Mouse (Mus musculus): ENCODE results near the gene Scnm1. TPM values are rescaled to one million over a fixed set of nuclear protein-coding genes. Genes with fewer than 3 reads are reported as not detected.

Scnm1 gene
- 135 and 140 TPM in 2 replicates for polyA plus RNA-seq (2012; rRNA removed)

DNA sequence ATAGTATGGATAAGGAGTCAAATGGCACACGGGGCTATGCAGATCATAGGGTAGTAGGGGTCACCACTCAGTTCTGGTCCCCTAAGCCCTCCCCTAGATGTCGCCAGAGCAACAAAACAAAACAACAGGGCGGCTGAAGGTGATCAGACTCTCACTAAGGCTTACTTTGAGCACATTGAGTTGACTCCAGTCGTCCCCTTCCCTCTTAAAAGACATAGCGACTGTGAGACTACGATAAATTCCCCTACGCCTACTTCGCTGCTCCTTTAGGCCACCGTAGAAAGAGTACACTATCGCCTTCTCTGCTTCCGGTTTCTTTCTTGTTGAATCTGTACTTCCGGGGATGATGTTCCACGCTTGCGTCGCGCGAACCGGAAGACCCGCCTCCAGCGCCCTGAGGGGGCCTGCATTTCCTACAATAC is at the start of gene Scnm1, which contains the start of gene Lysmd1:
Gene Scnm1 (minus strand): TSS at position 332 of the 422 bp plus-strand sequence.
Gene Lysmd1 (plus strand): TSS at position 409 of the 422 bp plus-strand sequence.

DNA sequence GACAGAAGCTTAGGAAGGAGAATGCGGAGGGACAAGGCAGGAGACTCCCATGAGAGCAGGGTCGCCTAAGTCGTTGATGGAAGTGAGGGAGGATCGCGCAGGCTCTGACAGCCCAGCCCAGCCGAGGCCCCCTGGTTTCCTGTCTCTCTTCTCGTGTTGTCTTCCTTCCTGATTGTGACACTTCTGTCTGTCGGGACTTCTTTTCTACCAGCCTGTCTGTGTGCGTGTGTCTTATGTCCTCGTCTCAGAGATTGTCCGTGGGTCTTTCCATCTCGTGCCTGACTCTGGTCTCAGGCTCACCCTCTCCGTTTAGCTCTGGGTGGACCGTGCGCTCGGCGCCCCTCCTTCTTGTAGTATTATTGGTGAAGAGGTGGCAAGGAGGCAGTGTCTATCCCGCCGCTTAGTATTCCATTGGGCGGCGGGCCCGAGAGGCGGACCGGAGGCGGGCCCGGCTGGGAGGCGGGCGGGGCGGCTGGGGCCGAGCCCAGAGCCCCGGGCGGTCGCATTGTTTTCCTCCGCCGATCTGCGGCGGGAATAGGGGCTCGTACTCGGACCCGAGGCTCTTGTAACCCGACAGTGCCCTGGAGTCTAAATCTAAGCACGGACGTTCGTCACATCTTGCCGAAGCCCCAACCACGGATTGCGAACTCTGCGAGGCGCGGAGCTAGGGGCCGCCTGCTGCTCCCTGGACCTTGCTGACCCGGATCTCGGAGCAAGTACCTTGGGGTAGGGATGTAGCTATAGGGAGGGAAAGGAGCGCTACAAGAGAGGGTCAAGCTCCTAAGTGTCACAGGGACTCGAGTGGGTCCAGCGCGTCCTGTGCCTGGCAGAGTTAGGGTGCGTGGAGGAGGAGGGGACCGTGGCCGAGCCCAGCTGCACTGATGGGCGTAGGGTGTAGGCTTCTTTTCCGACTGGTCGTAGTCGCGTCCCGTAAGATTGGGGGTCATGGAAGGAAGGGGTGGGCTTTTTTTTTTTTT is 26.5 kb upstream of the Scnm1 start, which contains the start of gene Sema6c:
Gene Sema6c (plus strand): TSS at position 471 of the 977 bp plus-strand sequence.

DNA sequence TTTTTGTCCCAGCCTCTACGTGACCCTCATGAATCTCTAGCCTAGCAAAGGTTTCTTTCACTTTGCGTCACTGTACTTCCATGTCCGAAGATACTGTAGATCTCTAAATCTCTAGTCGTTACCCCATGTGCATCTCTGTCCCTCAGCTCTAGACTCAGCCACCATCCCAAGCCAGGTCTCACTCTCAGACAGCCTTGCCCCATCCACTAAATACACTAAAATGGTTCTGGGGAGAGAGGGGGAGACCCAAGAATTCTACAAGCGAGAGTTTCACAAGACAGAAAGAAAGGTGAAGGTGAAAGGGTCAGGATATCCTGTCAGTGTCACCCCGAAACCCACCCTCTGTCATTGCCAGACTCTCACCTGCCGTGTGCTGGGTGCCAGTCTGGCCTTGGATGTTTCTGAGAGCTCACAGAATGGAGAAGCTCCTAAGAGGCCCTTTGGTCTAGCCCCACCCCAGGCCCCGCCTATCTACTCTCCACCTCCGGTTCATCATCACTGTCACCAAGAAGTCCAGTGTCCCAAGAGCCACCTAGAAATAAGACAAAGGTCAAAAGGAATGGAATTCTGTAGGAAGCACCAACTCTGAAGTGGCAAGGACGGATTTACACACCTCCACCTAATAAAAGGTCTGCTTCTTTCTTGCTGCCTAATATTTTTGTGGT is 8.3 kb upstream of the Scnm1 start, which contains the start of gene Tnfaip8l2:
Gene Tnfaip8l2 (minus strand): TSS at position 409 of the 665 bp plus-strand sequence.

DNA sequence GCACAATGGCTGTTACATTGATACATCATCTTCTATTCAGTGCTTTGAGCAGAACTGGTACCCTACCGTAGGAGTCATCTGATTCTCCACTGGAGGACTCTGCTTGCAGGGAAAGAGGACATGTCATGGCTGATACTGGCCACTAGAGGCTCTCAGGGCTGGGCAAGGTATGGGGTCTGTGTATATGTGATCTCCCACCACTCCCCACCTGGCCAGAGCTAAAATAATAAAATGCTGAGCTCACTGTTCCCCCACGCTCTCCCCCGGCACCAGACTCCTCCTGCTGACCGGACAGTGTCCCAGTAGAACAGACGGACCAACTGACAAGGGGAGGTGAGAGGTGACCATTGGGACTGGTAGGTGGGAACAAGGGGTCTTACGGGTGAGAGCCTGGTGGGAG is 9.6 kb downstream of the Scnm1 start, which contains the start of gene Tmod4:
Gene Tmod4 (plus strand): TSS at position 231 of the 400 bp plus-strand sequence.

DNA sequence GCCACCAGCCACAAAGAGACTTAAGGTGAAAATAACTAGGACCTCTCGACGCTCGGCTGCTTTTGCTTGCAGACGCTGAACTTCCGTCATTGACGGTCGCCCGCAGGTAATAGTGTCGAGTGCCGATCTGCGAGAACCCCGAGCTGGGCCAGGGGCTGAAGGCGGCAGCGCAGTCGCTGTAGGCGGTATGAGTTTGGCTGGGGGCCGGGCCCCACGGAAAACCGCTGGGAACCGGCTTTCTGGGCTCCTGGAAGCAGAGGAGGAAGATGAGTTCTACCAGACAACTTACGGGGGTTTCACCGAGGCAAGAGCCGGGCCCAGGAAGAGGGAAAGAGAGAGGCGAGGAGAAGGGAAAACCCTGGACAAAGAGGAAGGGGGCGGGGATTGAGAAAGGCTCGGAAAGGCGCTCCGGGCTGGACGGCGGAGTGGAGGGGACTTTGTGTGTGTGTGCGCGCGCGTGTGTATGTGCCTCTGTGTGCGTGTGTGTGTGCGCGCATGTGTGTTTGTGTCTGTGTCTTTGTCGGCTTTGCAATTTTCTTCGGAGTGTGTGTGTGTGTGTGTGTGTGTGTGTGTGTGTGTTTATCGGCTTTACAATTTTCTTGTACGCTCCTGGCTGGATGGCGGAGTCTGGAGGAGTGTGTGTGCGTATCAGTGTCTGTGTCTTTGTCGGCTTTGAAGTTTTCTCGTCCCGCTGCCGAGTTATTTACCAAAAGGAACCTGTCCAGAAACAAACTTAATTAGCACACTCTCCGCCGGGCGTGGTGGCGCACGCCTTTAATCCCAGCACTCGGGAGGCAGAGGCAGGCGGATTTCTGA is 22.7 kb downstream of the Scnm1 start, which contains the start of gene Vps72:
Gene Vps72 (plus strand): TSS at position 112 of the 816 bp plus-strand sequence.

DNA sequence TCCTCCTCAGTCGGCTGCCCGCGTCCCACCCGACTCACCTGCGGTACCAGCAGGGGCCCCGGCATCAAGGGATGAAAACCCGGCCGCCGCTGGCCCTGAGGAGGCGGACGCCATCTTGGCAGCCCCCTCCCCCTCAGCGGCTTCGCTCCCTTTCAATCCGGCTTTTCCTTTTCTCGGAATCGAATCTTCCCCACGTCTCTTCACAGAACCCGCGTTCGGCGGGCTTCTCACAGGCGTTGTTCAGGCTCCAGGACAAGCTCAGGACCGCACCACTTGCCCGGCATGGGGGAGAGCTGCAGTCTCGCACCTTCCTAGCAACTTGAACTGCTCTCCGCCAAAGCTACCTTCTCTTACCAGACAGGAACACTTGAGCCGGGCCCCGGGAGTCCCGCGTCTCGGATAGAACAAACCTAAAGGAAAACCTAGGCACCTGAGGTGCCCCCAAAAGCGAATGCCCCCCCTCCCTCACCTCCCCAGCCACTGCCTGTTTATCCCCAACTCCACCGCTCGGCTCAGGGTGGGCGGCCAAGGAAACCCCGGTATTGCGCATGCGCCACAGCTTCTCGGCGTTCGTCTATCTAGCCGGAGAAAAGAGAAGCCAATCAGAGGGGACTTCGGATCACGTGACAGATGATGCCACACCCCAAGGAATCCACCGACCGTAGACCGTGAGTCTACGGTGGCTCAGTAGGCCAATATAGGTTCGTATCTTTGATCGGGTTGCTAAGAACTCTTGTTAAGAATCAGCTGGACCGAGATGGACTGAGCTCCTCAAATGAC is 27.3 kb downstream of the Scnm1 start, which contains the start of gene Pip5k1a:
Gene Pip5k1a (minus strand): TSS at position 593 of the 780 bp plus-strand sequence.

Other genes starting within 250 kb of the Scnm1 start
- gene Psmb4, start 247.1 kb downstream of the Scnm1 start, polyA plus RNA-seq (2012; rRNA removed): 395 and 399 TPM in 2 replicates
- 8.6 and 11.5 TPM in 2 replicates for gene Selenbp1, start 201.0 kb downstream of the Scnm1 start, polyA plus RNA-seq (2012; rRNA removed)
- gene Rfx5, start 179.9 kb downstream of the Scnm1 start, polyA plus RNA-seq (2012; rRNA removed): 26.9 and 27.6 TPM in 2 replicates
- gene Pi4kb, start 159.3 kb downstream of the Scnm1 start, polyA plus RNA-seq (2012; rRNA removed): 49.2 and 51.5 TPM in 2 replicates
- 24.9 and 26.9 TPM in 2 replicates for gene Zfp687, start 118.6 kb downstream of the Scnm1 start, polyA plus RNA-seq (2012; rRNA removed)
- gene Psmd4, start 91.4 kb downstream of the Scnm1 start, polyA plus RNA-seq (2012; rRNA removed): 274 and 277 TPM in 2 replicates
- 29.6 and 30.0 TPM in 2 replicates for gene Pip5k1a, start 27.1 kb downstream of the Scnm1 start, polyA plus RNA-seq (2012; rRNA removed)
- gene Vps72, start 23.0 kb downstream of the Scnm1 start, polyA plus RNA-seq (2012; rRNA removed): 167 and 188 TPM in 2 replicates
- gene Tmod4, start 9.5 kb downstream of the Scnm1 start, polyA plus RNA-seq (2012; rRNA removed): 2.2 and 2.9 TPM in 2 replicates
- gene Lysmd1, start 77 bp upstream of the Scnm1 start, polyA plus RNA-seq (2012; rRNA removed): 22.2 and 22.8 TPM in 2 replicates
- 2.6 and 3.1 TPM in 2 replicates for gene Tnfaip8l2, start 8.3 kb upstream of the Scnm1 start, polyA plus RNA-seq (2012; rRNA removed)
- 121 and 123 TPM in 2 replicates for gene Sema6c, start 26.4 kb upstream of the Scnm1 start, polyA plus RNA-seq (2012; rRNA removed)
- 17.4 and 18.0 TPM in 2 replicates for gene Gabpb2, start 83.9 kb upstream of the Scnm1 start, polyA plus RNA-seq (2012; rRNA removed)
- gene Cdc42se1, start 94.7 kb upstream of the Scnm1 start, polyA plus RNA-seq (2012; rRNA removed): 65.4 and 73.6 TPM in 2 replicates
- gene Mllt11, start 98.2 kb upstream of the Scnm1 start, polyA plus RNA-seq (2012; rRNA removed): 568 and 623 TPM in 2 replicates
- gene Gm128, start 107.6 kb upstream of the Scnm1 start, polyA plus RNA-seq (2012; rRNA removed): 0.20 and 0.24 TPM in 2 replicates
- gene Bnipl, start 117.2 kb upstream of the Scnm1 start, polyA plus RNA-seq (2012; rRNA removed): 0.38 and 1.1 TPM in 2 replicates
- gene Mindy1, start 147.3 kb upstream of the Scnm1 start, polyA plus RNA-seq (2012; rRNA removed): 41.0 and 44.1 TPM in 2 replicates
- gene Prune1, start 148.1 kb upstream of the Scnm1 start, polyA plus RNA-seq (2012; rRNA removed): 54.9 and 56.2 TPM in 2 replicates
- 1.3 and 1.7 TPM in 2 replicates for gene Anxa9, start 173.2 kb upstream of the Scnm1 start, polyA plus RNA-seq (2012; rRNA removed)
- 98.7 and 117 TPM in 2 replicates for gene Cers2, start 180.8 kb upstream of the Scnm1 start, polyA plus RNA-seq (2012; rRNA removed)
- gene Setdb1, start 223.2 kb upstream of the Scnm1 start, polyA plus RNA-seq (2012; rRNA removed): 57.1 and 59.2 TPM in 2 replicates